Mouse (Mus musculus): ENCODE measurements at regions not wholly inside any gene's neighbourhood (a gene's known extent, or its start where the extent isn't known, plus 50 kb on each side); places are given as distances from the start of the nearest gene placed in this dataset.

GRCm38 (mm10) chr7:36940611-36941010 lies 242.7 kb downstream of the Tshz3 start:
- DNase-seq (ENCODE audit: low read depth, low spot score) = no peak

DNA sequence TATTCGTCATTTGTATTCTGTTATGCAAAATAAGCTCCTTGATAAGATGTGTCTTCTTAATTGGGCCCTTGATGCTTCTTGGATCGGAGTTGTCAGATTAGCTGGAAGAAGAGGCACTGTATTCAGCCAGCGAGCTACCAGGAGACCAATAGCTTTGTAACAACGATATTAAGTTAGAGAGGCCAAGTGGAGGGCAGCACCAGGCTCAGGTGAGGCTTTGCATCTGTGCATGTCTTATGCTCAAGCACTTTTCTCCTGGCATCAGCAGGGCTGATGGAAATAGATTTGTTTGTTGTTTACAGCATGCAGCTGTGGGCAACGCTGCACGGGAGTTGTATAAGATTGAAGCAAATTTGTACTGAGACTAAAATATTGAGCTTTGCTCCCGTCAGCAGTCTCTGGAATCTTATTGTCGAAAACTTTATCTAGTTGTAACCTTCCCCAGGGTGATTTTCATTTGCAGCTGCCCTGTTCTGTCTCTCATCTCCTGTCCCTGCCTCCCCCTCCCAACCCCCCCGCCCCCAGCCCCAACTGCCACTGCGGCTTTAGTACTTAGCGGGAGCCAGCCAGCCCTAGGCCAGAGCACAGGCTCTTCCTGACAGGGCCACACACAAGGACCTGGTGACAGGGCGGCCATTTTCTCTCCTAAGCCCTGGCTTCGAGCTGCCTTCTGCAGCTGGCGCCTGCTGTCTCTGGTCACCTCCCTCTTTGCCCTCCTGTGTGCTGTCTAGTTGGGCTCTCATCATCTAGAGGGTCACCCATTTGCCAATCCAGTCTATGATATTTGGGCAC lies 247.3 kb downstream of the Tshz3 start:
- DNase-seq (ENCODE audit: low read depth, low spot score) = no peak

GRCm38 (mm10) chr7:36949511-36949910 lies 251.6 kb downstream of the Tshz3 start:
- DNase-seq (ENCODE audit: low read depth, low spot score) = no peak

- no peak for DNase-seq (ENCODE audit: low read depth, low spot score)
These were observed 257.5 kb downstream of the Tshz3 start for GRCm38 (mm10) chr7:36955376-36955775.

DNA sequence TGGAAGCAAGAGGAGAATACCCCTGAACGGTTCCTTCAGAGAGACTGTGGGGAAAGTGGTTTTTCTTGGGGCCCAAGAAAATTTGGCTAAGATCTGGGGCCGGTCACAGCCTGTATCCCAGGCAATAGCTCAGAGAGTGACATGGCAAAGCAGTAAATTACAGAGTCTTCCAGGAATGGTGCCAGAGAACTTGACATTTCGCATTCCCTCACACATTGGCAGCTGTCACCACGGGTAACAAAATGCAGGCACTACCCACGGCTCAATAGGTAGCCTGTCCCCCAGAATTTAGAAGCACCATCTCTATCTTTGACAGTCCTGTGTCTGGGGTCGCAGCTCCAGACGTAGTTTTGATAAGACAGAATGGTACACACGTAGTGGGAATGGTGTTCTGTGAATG lies 260.3 kb downstream of the Tshz3 start:
- DNase-seq (ENCODE audit: low read depth, low spot score) = no peak

- DNase-seq (ENCODE audit: low read depth, low spot score) = no peak
These were observed 273.9 kb downstream of the Tshz3 start for GRCm38 (mm10) chr7:36971772-36972171.

GRCm38 (mm10) chr7:36973654-36974320 lies 275.9 kb downstream of the Tshz3 start:
- no peak for DNase-seq (ENCODE audit: low read depth, low spot score)

DNA sequence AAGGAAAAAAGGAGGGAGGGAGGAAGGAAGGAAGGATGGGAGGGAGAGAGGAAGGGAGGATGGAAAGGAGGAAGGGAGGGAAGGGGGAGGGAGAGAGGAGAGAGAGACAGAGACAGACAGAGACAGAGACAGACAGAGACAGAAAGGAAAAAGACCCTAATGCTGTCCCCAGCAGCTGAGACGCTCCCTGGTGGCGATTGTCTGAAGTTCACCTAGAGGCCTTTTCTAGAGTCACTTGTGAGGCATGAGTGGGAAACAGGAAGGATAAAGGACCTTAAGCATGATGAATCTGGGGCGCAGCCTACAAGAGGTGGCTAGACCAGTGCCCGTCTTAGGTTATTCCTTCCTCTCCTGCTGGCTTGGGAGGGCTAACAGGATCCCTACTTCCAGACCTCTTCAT lies 276.7 kb downstream of the Tshz3 start:
- DNase-seq (ENCODE audit: low read depth, low spot score) = no peak

- no peak for DNase-seq (ENCODE audit: low read depth, low spot score)
These were observed 277.6 kb downstream of the Tshz3 start for GRCm38 (mm10) chr7:36975475-36975874.

- DNase-seq (ENCODE audit: low read depth, low spot score) = no peak
These were observed 279.9 kb downstream of the Tshz3 start for GRCm38 (mm10) chr7:36977819-36978218.

DNA sequence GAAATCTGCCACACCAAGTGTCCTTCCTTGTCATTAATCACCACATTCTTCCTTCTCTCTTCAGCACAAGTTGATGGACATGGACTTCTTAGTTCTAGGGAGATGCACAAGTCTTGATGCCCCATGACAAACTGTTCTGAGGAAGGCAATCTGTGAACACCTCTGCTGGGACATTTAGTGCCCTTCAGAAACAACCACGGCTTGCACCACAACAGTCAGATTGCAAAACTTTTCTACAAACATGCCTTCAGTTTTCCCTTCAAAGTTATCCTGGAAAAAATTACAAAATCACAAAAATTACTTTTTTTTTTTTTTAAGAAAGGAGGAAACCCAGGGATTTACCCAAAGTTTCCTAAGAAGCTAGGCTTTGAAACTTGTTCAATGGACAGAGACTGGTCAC lies 291.5 kb downstream of the Tshz3 start:
- DNase-seq (ENCODE audit: low read depth, low spot score) = no peak

- DNase-seq (ENCODE audit: low read depth, low spot score) = no peak
These were observed 306.7 kb downstream of the Tshz3 start for GRCm38 (mm10) chr7:37004601-37005000.

- DNase-seq (ENCODE audit: low read depth, low spot score) = peak; percentile 9
These were observed 307.8 kb downstream of the Tshz3 start for GRCm38 (mm10) chr7:37005701-37006100.

- DNase-seq (ENCODE audit: low read depth, low spot score) = no peak
These were observed 309.0 kb downstream of the Tshz3 start for GRCm38 (mm10) chr7:37006921-37007320.

GRCm38 (mm10) chr7:37011180-37011754 lies 313.3 kb downstream of the Tshz3 start:
- no peak for DNase-seq (ENCODE audit: low read depth, low spot score)

DNA sequence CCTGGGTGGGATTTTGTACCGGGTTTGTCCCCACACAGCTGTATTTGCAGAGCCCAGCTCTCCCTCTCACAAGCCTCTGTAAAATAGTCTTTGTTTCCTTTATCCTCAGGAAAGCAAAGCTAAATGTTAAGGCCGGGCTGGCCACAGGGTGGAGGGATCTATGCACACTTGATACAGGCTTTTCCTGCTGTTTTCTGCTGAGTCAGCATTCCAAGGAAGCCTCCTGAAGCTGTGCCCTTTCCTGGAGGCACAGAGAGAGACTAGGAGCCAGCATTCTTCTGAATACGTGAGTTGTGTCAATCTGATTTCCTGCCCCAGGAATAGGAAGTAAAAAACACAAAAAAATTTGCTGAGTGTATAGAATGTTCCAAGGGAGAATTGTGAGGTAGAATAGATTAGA lies 322.2 kb downstream of the Tshz3 start:
- DNase-seq (ENCODE audit: low read depth, low spot score) = no peak

DNA sequence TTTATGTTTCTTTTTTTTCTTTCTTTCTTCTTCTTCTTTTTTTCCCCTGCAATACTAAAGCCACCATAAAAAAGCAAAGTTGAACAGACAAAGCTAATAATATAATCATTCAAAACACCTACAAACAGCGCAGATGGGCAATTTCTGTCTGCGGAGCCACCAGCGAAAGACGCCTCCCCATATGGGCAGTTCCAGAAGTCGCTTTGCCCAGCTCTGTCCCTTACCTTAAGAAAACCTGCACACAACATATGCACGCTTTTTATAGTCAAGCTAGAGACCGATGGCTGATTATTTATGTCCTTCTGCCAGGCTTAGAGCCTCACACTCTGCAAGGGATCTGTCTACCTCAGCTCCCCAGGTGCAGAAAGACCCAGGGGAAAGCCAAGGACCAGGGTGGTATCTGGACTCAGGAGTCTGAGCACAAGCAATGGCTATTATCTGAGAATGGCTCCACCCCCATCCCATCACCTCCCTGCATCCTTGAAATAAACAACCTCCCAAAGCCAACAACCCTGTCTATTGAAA lies 326.6 kb downstream of the Tshz3 start:
- DNase-seq (ENCODE audit: low read depth, low spot score) = no peak

GRCm38 (mm10) chr7:37064582-37065458 lies 366.9 kb downstream of the Tshz3 start:
- no peak for DNase-seq (ENCODE audit: low read depth, low spot score)

GRCm38 (mm10) chr7:37077698-37078097 lies 379.8 kb downstream of the Tshz3 start:
- no peak for DNase-seq (ENCODE audit: low read depth, low spot score)

- DNase-seq (ENCODE audit: low read depth, low spot score) = no peak
These were observed 380.2 kb downstream of the Tshz3 start for GRCm38 (mm10) chr7:37078140-37078539.

DNA sequence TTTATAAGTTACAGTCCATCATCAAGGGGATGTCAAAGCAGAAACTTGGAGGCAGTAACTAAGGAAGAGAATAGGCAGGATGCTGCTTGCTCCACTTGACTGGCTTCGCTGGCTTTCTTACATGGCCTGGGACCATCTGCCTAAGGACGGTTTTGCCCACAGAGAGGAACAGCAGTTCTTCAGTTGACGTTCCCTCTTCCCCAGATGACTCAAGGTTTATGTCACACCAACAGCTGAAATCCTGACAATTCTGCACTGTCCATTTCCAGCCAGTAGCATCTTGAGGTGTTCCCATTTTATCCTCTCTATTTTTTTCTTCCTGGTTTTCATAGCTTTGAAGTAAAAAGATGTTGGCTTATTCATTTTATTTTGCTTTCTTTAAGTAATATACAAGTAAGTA lies 391.8 kb downstream of the Tshz3 start:
- DNase-seq (ENCODE audit: low read depth, low spot score) = no peak

GRCm38 (mm10) chr7:37092572-37092971 lies 394.7 kb downstream of the Tshz3 start:
- DNase-seq (ENCODE audit: low read depth, low spot score) = no peak
